Mouse (Mus musculus): ENCODE results near the gene Vmn1r33.
"Not testable (repeated sequence)": the region's sequence is repeated elsewhere in the genome, so short reads cannot be mapped to it uniquely, and the experiment has no call there.

Gene Vmn1r33

GRCm38 (mm10) chr6:66618182-66618581 lies at the start of gene Vmn1r33:
Vmn1r33 (minus strand) TSS chr6:66618282.
- not testable (repeated sequence) for DNase-seq (ENCODE audit: low spot score)

DNA sequence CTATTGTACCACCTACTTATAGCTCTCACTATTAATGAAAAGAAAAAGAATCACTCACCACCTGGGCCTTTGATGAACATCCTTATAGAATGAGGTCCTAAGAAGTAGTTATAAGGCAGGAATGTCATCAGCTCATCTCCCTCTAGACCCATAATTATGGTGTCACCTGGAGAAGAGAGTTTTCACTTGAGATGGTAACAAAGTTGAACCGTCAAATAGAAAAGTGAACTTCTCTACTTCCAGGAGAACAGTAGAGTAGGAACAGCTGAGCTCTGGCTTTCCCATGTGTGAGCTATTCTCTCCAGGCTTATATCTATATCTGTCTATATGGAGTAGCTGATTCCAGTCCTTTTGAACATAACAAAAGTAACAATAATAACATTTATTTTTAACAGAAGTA lies 25.7 kb upstream of the Vmn1r33 start, which contains the start of gene Vmn1r34:
TSS of gene Vmn1r34 (minus strand) at position 101 of the 400 bp plus-strand sequence.
- DNase-seq (ENCODE audit: low spot score) = no peak

DNA sequence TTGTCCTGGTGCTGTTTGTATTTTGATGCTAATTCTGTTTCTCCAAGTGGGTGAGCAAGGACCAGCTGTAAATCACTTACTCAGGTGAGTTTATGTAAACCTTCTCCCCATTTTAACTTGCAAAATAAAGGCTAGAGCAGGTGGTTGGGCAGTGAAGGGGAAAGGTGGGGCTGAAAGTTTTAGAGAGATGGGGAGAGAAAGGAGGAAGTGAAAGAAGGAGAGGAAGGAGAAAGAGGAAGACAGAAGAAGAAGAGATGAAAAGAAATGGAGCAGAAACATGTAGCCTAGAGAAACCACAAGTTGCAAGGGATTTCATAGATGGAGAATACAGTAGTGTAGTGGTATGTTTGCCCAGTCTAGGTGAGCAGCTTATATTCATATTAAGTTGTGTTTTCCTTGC lies 22.3 kb downstream of the Vmn1r33 start:
- no peak for DNase-seq (ENCODE audit: low spot score)
